Mouse (Mus musculus): ENCODE results near the gene Gpc5.

The Gpc5 gene

GRCm38 (mm10) chr14:115369611-115370167 lies 277.7 kb downstream of the Gpc5 start:
- no peak for DNase-seq (ENCODE audit: low spot score)

GRCm38 (mm10) chr14:115371131-115371530 lies 279.1 kb downstream of the Gpc5 start:
- peak; percentile 24 for DNase-seq (ENCODE audit: low spot score)

- DNase-seq (ENCODE audit: low spot score): no peak
These were observed 299.8 kb downstream of the Gpc5 start for GRCm38 (mm10) chr14:115391831-115392230.

GRCm38 (mm10) chr14:115392894-115393524 lies 301.0 kb downstream of the Gpc5 start:
- DNase-seq (ENCODE audit: low spot score): peak; percentile 23

GRCm38 (mm10) chr14:115406596-115406995 lies 314.6 kb downstream of the Gpc5 start:
- no peak for DNase-seq (ENCODE audit: low spot score)

GRCm38 (mm10) chr14:115407309-115407930 lies 315.4 kb downstream of the Gpc5 start:
- DNase-seq (ENCODE audit: low spot score): no peak

- DNase-seq (ENCODE audit: low spot score): no peak
These were observed 318.9 kb downstream of the Gpc5 start for GRCm38 (mm10) chr14:115410881-115411280.

- no peak for DNase-seq (ENCODE audit: low spot score)
These were observed 319.6 kb downstream of the Gpc5 start for GRCm38 (mm10) chr14:115411513-115412174.

- no peak for DNase-seq (ENCODE audit: low spot score)
These were observed 320.8 kb downstream of the Gpc5 start for GRCm38 (mm10) chr14:115412821-115413220.

- DNase-seq (ENCODE audit: low spot score): no peak
These were observed 321.4 kb downstream of the Gpc5 start for GRCm38 (mm10) chr14:115413429-115413828.

- no peak for DNase-seq (ENCODE audit: low spot score)
These were observed 322.5 kb downstream of the Gpc5 start for GRCm38 (mm10) chr14:115414545-115414944.

GRCm38 (mm10) chr14:115431967-115432366 lies 340.0 kb downstream of the Gpc5 start:
- no peak for DNase-seq (ENCODE audit: low spot score)

GRCm38 (mm10) chr14:115432368-115432767 lies 340.4 kb downstream of the Gpc5 start:
- no peak for DNase-seq (ENCODE audit: low spot score)

- no peak for DNase-seq (ENCODE audit: low spot score)
These were observed 344.6 kb downstream of the Gpc5 start for GRCm38 (mm10) chr14:115436617-115437016.

- no peak for DNase-seq (ENCODE audit: low spot score)
These were observed 353.1 kb downstream of the Gpc5 start for GRCm38 (mm10) chr14:115444789-115445770.

- no peak for DNase-seq (ENCODE audit: low spot score)
These were observed 358.9 kb downstream of the Gpc5 start for GRCm38 (mm10) chr14:115450938-115451337.

GRCm38 (mm10) chr14:115467960-115468359 lies 375.9 kb downstream of the Gpc5 start:
- DNase-seq (ENCODE audit: low spot score): no peak

- no peak for DNase-seq (ENCODE audit: low spot score)
These were observed 383.2 kb downstream of the Gpc5 start for GRCm38 (mm10) chr14:115475234-115475633.

- DNase-seq (ENCODE audit: low spot score): no peak
These were observed 385.3 kb downstream of the Gpc5 start for GRCm38 (mm10) chr14:115477360-115477759.

- no peak for DNase-seq (ENCODE audit: low spot score)
These were observed 393.1 kb downstream of the Gpc5 start for GRCm38 (mm10) chr14:115485090-115485489.

- DNase-seq (ENCODE audit: low spot score): no peak
These were observed 408.8 kb downstream of the Gpc5 start for GRCm38 (mm10) chr14:115500794-115501193.

Data from urinary bladder, postnatal 25 days (tissue).